Mouse (Mus musculus): ENCODE data around the gene Dnajb8.

DNA sequence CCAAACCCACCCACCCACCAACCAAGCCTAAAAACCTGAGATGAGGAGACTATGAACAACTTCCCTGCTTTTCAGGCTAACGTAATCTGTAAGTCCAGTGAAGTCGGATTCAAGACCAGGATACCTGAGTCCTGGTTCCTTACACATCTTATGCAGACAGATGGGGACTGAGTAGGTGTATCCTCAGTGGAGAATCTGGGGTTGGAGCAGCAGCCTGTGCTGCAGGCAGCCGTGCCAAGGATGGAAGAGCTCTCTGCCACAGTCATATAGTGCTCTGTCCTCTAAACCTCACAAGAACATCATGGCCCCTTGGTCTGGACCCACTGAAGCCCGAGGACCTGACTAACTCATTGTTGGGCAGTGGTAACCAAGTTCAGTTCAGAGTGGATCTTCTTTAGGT is 55.2 kb downstream of the Dnajb8 start:
- TF ChIP-seq POLR2A (IDR thresholded peaks at IDR 0.05; ENCODE audit: borderline replicate concordance, extremely low read depth, insufficient read depth, insufficient read length, poor library complexity, severe bottlenecking) (no peak), CTCF (IDR thresholded peaks at IDR 0.05; ENCODE audit: borderline replicate concordance, extremely low read depth, insufficient read depth, insufficient read length) (no peak)

Measured in brain, embryonic 14.5 days (tissue).